Mouse (Mus musculus): Measurements from ENCODE around the gene Riok2. TPM values are rescaled to one million over a fixed set of nuclear protein-coding genes. Genes with fewer than 3 reads are reported as not detected.

The Riok2 gene
- polyA plus RNA-seq (2012; rRNA removed) = 31.2 and 33.7 TPM in 2 replicates

GRCm38 (mm10) chr17:17373918-17374910 is at the start of gene Riok2:
TSS of gene Riok2 (plus strand) at chr17:17374309.

GRCm38 (mm10) chr17:17402222-17403004 is 28.3 kb downstream of the Riok2 start, which contains the start of gene Lix1:
TSS of gene Lix1 (plus strand) at chr17:17402672.

Other genes with a start within 250 kb of the Riok2 start
- gene Lix1, start 28.4 kb downstream of the Riok2 start, polyA plus RNA-seq (2012; rRNA removed) = 12.3 and 17.6 TPM in 2 replicates